Mouse (Mus musculus): ENCODE data around the gene Apoe. TPM values are rescaled to one million over a fixed set of nuclear protein-coding genes. Genes with fewer than 3 reads are reported as not detected.
"Not testable (repeated sequence)": the region's sequence is repeated elsewhere in the genome, so short reads cannot be mapped to it uniquely, and the experiment has no call there.

Apoe gene
- polyA plus RNA-seq, 1 experiment from 2014 or later = 265 TPM

DNA sequence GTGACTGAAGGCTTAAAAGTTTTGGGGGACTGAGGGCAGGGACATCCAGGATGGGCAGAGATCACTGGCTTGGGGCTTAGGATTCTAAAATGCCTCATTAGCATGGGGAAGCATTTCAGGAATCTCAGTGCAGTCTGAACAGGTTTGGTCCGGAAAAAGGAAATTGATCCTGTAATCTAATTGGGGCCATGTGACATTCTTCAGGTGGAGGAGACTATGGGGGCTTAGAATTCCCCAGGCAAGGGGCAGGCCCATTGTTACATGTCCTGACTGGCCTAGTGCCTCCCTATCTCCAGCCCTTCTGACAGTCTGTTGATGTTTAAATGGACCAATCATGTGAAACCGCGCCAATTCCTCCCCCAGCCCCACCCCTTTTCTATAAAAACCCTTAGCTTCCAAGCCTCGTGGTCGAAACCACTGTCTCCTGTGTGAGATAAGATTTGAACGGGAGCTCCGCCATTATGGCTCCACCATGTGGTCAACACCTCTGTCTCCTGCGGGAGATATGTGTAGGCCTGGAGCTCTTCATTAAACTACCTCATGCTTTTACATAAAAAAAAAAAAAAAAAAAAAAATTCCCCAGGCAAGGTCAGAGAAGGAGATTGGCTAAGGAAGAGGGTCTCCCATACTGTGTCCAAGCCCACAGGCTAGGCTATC is 11.9 kb downstream of the Apoe start:
- H3K9me3 ChIP-seq; H3K36me3 ChIP-seq; H3K4me2 ChIP-seq (replicated peaks); H3K4me1 ChIP-seq; H3K27me3 ChIP-seq; H3K27ac ChIP-seq (replicated peaks); H3K9ac ChIP-seq (replicated peaks); ATAC-seq (replicated peaks); H3K4me3 ChIP-seq: not testable (repeated sequence)
- 74% methylated on average over 8 of the region's 8 CpGs for WGBS

DNA sequence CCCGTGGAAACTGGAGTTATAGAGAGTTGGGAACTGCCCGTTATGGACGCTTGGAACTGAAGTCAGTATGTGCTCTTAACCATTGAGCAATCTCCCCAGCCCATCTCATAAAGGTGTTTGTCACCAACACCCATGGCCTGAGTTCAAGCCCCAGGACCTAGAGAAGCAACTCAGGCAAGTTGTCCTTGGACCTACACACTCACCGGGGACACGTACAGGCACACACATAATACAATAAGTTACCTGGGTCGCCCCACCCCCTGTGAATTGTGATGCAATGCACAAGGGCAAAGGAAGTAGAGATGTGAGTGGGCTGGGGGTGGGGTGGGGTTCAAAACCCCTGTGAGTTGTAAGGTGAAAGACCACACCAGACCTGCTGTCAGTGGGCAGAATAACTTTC is 12.5 kb downstream of the Apoe start:
- ATAC-seq (replicated peaks) = no peak
- WGBS = 84% methylated on average over 6 of the region's 6 CpGs
- no peaks in the 10 kb centered on the region for H3K36me3 ChIP-seq

DNA sequence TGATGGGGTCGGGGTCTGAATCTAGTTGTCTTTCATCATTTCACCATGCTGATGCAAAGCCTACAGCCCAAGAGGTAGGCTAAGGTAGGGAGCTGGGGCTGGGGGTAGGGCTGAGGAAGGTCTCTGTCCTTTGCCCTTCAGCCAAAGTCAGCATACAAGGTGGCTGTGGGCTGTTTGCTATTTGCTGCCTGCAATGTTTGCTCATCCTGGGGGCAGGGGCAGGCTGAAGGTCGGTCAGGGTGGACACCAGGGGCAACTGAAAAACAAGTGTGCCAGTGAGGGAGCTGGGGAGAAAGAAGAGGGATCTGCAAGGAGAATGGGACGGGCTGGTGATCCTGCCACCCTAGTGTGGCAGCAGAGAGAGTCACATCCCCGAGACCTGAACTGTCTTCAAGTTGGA is 13.6 kb downstream of the Apoe start:
- WGBS = 60% methylated on average over 4 of the region's 4 CpGs
- H3K9ac ChIP-seq (replicated peaks) = no peak overlapping the region
- no peak overlapping the region for H3K27ac ChIP-seq (replicated peaks)
- H3K4me3 ChIP-seq = no peak overlapping the region
- no peak for ATAC-seq (replicated peaks)
- H3K9me3 ChIP-seq = no peaks in the 10 kb centered on the region
- H3K4me2 ChIP-seq (replicated peaks) = no peak overlapping the region
- H3K27me3 ChIP-seq = no peaks in the 10 kb centered on the region
- H3K4me1 ChIP-seq = no peaks in the 10 kb centered on the region
- H3K36me3 ChIP-seq = no peaks in the 10 kb centered on the region

More for the DNA sequence above, 12.5 kb downstream of the Apoe start:
- H3K27me3 ChIP-seq = no peaks in the 10 kb centered on the region
- H3K4me1 ChIP-seq = no peaks in the 10 kb centered on the region
- H3K4me3 ChIP-seq = no peak overlapping the region
- H3K27ac ChIP-seq (replicated peaks) = no peak overlapping the region
- no peak overlapping the region for H3K4me2 ChIP-seq (replicated peaks)
- no peaks in the 10 kb centered on the region for H3K9me3 ChIP-seq
- H3K9ac ChIP-seq (replicated peaks) = no peak overlapping the region

DNA sequence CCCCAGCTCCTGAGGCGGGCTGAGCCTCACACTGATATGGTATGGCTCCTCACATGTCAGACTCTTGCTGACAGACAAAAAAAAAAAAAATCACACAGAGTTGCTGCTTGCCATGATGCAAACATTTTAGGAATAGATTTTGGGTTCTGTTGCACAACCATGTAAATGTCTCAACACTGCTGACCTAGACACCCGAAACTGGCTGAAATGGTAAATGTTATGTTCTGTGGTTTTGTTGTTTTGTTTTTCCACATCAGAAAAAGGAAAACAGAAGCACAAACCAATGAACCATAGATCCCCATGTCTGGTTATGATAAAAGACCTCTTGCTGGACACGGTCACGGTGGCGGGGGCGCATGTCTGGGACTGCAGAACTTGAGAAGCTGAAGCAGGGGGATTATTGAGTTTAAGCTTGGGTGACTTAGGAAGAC is 15.2 kb downstream of the Apoe start:
- WGBS = 92% methylated on average over 6 of the region's 6 CpGs
- Histone ChIP-seq H3K9ac (replicated peaks) (no peak overlapping the region), H3K9me3 (no peaks in the 10 kb centered on the region), H3K27me3 (no peaks in the 10 kb centered on the region), H3K36me3 (no peaks in the 10 kb centered on the region), H3K27ac (replicated peaks) (no peak overlapping the region), H3K4me1 (no peaks in the 10 kb centered on the region), H3K4me2 (replicated peaks) (no peak overlapping the region), H3K4me3 (no peak overlapping the region)
- no peak for ATAC-seq (replicated peaks)

DNA sequence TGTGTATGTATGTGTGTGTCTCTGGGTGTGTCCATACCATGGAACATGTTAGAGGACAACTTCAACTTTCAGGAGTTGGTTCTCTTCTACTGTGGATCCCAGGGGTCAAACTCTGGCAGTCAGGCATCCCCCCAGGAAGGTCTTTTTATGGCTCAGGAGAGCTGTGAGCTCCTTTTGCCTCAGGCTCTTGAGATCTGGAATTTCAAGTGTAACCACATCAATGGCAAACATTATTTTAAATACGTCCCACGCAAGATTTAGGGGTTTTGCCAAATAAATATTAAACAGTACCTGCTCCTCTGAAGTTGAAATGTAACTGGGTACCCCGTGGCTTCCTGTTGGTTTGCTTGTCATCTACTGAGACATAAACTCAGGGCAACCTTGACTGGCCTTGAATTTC is 16.0 kb downstream of the Apoe start:
- ATAC-seq (replicated peaks) = no peak
- Histone ChIP-seq H3K4me3 (no peak overlapping the region), H3K27me3 (no peaks in the 10 kb centered on the region), H3K36me3 (no peaks in the 10 kb centered on the region), H3K9ac (replicated peaks) (no peak overlapping the region), H3K27ac (replicated peaks) (no peak overlapping the region), H3K9me3 (no peaks in the 10 kb centered on the region), H3K4me1 (no peaks in the 10 kb centered on the region), H3K4me2 (replicated peaks) (no peak overlapping the region)
- 75% methylated on average over 3 of the region's 3 CpGs for WGBS

DNA sequence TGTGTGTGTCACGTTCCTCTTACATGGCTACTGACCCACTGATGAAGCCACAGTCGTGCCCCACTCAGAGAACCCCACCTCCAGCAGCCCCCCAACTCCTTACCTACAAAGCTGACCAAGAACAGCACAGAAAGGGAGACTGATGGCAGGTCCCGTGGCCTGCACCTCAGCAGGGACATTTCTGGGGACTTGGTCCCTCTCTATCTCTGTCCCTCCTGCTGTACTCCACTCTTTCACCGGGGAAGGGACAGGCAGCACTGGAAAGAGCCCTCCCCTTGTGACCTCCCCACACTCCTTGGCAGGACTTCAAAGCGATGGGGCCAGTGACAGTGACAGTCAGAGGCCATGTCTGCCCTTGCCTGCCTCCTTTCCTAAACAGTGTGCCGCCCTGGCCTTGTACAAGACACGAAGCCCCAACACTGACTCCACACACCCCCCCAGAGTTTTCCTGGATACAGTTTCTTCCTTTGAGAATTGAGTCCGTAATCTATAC is 17.7 kb downstream of the Apoe start, which contains the start of the genes Gm44805 and Apoc4:
TSS of gene Gm44805 (minus strand) at position 222 of the 493 bp plus-strand sequence.
TSS of gene Apoc4 (minus strand) at position 278 of the 493 bp plus-strand sequence.
- Histone ChIP-seq H3K9ac (replicated peaks) (no peak within 1 kb of the TSS), H3K4me3 (no peak within 1 kb of the TSS), H3K4me1 (no peaks in the 10 kb centered on the region), H3K9me3 (no peaks in the 10 kb centered on the region), H3K27ac (replicated peaks) (no peak within 1 kb of the TSS), H3K4me2 (replicated peaks) (no peak within 1 kb of the TSS), H3K36me3 (no peaks in the 10 kb centered on the region), H3K27me3 (no peaks in the 10 kb centered on the region)
- no peak for ATAC-seq (replicated peaks)
- WGBS = 68% methylated on average over 8 of the region's 8 CpGs

DNA sequence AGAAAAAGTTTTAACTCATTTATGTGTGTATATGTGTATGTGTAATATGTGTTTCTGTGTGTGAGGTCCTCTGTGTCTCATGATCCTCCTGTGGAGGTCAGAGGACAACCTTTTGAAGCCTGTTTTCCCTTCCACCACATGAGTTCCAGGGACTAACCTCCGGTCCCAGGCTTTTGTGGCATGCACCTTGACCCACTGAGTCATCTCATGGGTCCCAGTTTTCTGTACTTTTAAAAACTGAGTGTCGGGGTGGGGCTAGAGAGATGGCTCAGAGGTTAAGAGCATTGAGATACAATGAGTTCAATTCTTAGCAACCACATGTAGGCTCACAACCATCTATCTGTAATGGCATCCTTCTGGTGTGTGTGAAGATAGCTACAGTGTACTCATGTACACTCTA is 18.3 kb downstream of the Apoe start:
- Histone ChIP-seq H3K9ac (replicated peaks) (no peak overlapping the region), H3K27ac (replicated peaks) (no peak overlapping the region), H3K4me1 (no peaks in the 10 kb centered on the region), H3K4me3 (no peak overlapping the region), H3K4me2 (replicated peaks) (no peak overlapping the region), H3K9me3 (no peaks in the 10 kb centered on the region), H3K36me3 (no peaks in the 10 kb centered on the region), H3K27me3 (no peaks in the 10 kb centered on the region)
- WGBS = 89% methylated on average over 2 of the region's 2 CpGs
- no peak for ATAC-seq (replicated peaks)

DNA sequence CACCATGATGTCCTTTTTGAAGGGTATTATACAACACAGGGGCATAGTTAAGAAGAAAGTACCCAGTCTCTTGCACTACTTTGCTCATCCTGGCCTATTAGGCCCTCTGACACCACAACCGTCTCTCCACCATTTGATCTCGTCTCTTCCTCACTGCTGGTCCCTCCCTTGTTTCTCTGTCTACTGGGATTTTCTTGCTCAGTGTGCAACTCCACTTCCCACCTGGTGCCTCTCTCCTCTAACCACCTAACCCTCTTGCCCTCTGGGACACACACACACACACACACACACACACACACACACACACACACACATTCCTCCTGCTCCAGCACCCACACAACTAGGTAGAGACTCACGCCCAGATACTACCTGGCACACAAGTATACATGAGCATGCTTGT is 20.1 kb downstream of the Apoe start:
- Histone ChIP-seq H3K9me3 (no peaks in the 10 kb centered on the region), H3K27me3 (no peaks in the 10 kb centered on the region), H3K4me1 (no peaks in the 10 kb centered on the region), H3K4me2 (replicated peaks) (no peak overlapping the region), H3K27ac (replicated peaks) (no peak overlapping the region), H3K9ac (replicated peaks) (no peak overlapping the region), H3K36me3 (no peaks in the 10 kb centered on the region), H3K4me3 (no peak overlapping the region)
- WGBS = 90% methylated on average over 3 of the region's 3 CpGs
- ATAC-seq (replicated peaks) = no peak

DNA sequence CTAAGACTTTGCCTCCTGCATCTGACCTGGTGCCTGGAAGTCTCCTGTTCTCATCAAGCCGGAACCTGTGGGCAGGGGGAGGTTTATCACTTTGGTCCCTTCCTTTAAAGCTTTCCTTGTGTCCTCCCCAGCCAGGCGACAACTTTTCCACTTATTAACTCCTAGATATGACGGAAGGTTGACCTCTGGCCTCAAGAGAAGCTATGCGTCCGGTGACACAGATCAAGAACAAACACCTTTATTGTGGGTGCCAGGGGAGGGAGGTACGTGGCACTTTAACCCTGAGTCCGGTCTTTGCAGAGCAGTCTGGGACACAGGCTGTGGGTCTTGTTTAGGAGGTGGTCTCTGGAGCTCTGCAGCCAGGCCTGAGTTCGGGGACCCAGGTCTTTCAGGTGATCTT is 21.1 kb downstream of the Apoe start, which contains the start of gene Apoc2:
TSS of gene Apoc2 (minus strand) at position 70 of the 400 bp plus-strand sequence.
- no peaks in the 10 kb centered on the region for H3K36me3 ChIP-seq
- no peak within 1 kb of the TSS for H3K9ac ChIP-seq (replicated peaks)
- no peak within 1 kb of the TSS for H3K4me2 ChIP-seq (replicated peaks)
- H3K27ac ChIP-seq (replicated peaks) = no peak within 1 kb of the TSS
- ATAC-seq (replicated peaks) = no peak
- no peaks in the 10 kb centered on the region for H3K4me1 ChIP-seq
- no peaks in the 10 kb centered on the region for H3K27me3 ChIP-seq
- no peak within 1 kb of the TSS for H3K4me3 ChIP-seq
- H3K9me3 ChIP-seq = no peaks in the 10 kb centered on the region
- WGBS = 82% methylated on average over 8 of the region's 8 CpGs

DNA sequence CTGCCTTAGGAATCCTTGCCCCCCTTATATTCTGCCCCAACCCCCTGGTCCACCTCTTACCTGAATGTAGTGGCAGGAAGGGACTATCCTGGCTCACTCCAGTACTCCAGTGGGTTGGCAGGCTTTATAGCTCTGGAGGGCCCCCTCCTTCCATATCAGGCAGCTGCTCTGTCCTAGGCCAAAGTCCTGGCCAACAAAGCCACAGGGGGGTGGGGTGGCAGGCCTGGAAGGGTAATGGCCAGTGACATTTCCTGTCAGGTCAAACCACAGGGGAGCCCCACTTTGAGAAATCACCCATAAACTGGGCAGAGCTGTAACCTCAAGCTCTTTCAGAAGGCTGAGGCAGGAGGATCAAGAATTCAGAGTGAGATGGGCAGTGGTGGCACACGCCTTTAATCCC is 22.3 kb downstream of the Apoe start:
- 72% methylated on average over 1 of the region's 1 CpGs for WGBS
- Histone ChIP-seq H3K4me1 (no peaks in the 10 kb centered on the region), H3K9me3 (no peaks in the 10 kb centered on the region), H3K36me3 (no peaks in the 10 kb centered on the region), H3K4me3 (no peak overlapping the region), H3K9ac (replicated peaks) (no peak overlapping the region), H3K4me2 (replicated peaks) (no peak overlapping the region), H3K27ac (replicated peaks) (no peak overlapping the region), H3K27me3 (no peaks in the 10 kb centered on the region)
- ATAC-seq (replicated peaks) = no peak

DNA sequence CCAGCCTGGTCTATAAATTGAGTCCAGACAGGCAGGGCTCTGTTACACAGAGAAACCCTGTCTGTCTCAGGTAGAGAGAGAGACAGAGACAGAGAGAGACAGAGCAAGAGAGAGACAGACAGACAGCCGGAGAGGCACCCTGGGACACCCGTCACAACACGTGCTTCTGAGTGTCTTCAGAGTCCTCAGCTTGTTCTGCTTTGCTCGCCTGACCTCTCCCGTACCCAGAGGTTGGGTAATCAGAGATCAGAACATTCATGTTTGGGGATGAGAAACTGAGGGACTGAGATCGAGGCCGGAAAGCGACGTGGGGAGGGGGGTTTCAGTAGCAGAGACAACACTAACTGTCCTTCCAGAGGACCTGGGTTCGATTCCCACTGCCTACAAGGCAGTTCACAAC is 23.2 kb downstream of the Apoe start:
- H3K9ac ChIP-seq (replicated peaks) = no peak overlapping the region
- H3K36me3 ChIP-seq = no peaks in the 10 kb centered on the region
- H3K4me2 ChIP-seq (replicated peaks) = no peak overlapping the region
- no peaks in the 10 kb centered on the region for H3K9me3 ChIP-seq
- 85% methylated on average over 10 of the region's 10 CpGs for WGBS
- H3K27ac ChIP-seq (replicated peaks) = no peak overlapping the region
- H3K27me3 ChIP-seq = no peaks in the 10 kb centered on the region
- no peak overlapping the region for H3K4me3 ChIP-seq
- no peaks in the 10 kb centered on the region for H3K4me1 ChIP-seq
- no peak for ATAC-seq (replicated peaks)

DNA sequence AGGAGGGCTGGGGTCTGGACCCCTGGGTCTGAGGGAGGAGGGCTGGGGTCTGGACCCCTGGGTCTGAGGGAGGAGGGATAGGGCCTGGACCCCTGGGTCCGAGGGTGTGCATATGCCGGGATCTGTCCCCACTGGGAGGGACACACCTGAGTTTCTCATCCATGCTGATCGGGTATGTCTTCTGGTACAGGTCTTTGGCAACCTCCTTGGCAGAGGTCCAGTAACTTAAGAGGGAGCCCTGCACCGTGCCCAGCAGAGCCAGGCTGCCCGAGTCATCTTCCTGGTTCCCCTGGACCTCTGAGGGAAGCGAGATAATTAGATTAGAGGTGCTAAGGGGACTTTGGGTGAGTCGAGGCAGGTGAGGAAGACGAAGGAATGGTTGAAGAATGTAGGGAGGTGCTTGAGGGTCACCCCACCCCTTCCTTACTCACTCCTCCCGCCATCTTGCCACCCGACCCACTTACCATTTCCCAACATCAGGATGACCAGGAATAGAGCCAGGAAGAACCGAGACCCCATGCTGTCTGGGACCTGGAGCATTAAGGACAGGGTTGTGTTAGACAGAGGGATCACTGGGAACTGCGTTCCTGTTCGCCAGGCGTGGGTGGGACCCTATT is 25.8 kb downstream of the Apoe start:
- Histone ChIP-seq H3K9ac (replicated peaks) (no peak overlapping the region), H3K4me1 (peaks cover 5% of the 10 kb centered on the region; the same call in 1 of the 2 replicates), H3K4me2 (replicated peaks) (no peak overlapping the region), H3K9me3 (no peaks in the 10 kb centered on the region), H3K27me3 (no peaks in the 10 kb centered on the region), H3K27ac (replicated peaks) (no peak overlapping the region), H3K4me3 (no peak overlapping the region), H3K36me3 (no peaks in the 10 kb centered on the region)
- ATAC-seq (replicated peaks) = no peak
- WGBS = 63% methylated on average over 14 of the region's 14 CpGs
